Mouse (Mus musculus) MEL (cell line): ENCODE results near the gene Ankrd54. TPM values are rescaled to one million over a fixed set of nuclear protein-coding genes. Genes with fewer than 3 reads are reported as not detected.
A peak's percentile ranks its signal among the peaks of the same experiment; 100 is the strongest.

ENCODE experiments used
- DNase-seq: peaks from one replicate; pipeline ENCODE4 v3.0.0; 2011; ENCODE audit warnings: low read depth, low spot score
- H3K27ac ChIP-seq: 2 replicates; pipeline ENCODE4 v1.5.1; 2012; ENCODE audit warnings: low read depth, mild to moderate bottlenecking, control low read depth, low read length, moderate library complexity; ENCODE audit not compliant: control insufficient read depth
- H3K27me3 ChIP-seq, 2 experiments: fragments of 150-350 bp in 1 of 2; sonication (generic) in 1 of 2; 2 replicates each; pipeline ENCODE4 v1.6.1; 2012; ENCODE audit warnings: low read length in 2 of 2, mild to moderate bottlenecking in 2 of 2, improper control_type of control experiment in 1 of 2, moderate library complexity in 1 of 2; ENCODE audit not compliant: insufficient read depth in 2 of 2, control insufficient read depth in 1 of 2
- H3K36me3 ChIP-seq, 2 experiments: 2 replicates each; pipeline ENCODE4 v1.6.1; 2012 to 2014; ENCODE audit warnings: low read length in 2 of 2, improper control_type of control experiment in 1 of 2, inconsistent platforms in 1 of 2, mild to moderate bottlenecking in 1 of 2; ENCODE audit not compliant: insufficient read depth in 2 of 2, control insufficient read depth in 1 of 2
- H3K4me1 ChIP-seq, 2 experiments: fragments of 150-350 bp in 1 of 2; sonication (generic) in 1 of 2; 2 replicates each; pipeline ENCODE4 v1.6.1; 2012; ENCODE audit warnings: low read length in 2 of 2, improper control_type of control experiment in 1 of 2, mild to moderate bottlenecking in 1 of 2; ENCODE audit not compliant: insufficient read depth in 2 of 2, control insufficient read depth in 1 of 2
- H3K4me3 ChIP-seq, 2 experiments: fragments of 150-350 bp in 1 of 2; sonication (generic) in 1 of 2; 2 replicates each; pipeline ENCODE4 v1.5.1; 2012; ENCODE audit warnings: low read depth in 2 of 2, low read length in 2 of 2, mild to moderate bottlenecking in 2 of 2, moderate library complexity in 2 of 2, control low read depth in 1 of 2, improper control_type of control experiment in 1 of 2; ENCODE audit not compliant: control insufficient read depth in 1 of 2, insufficient read depth in 1 of 2
- H3K79me2 ChIP-seq: 2 replicates; pipeline ENCODE4 v1.6.1; 2012; ENCODE audit warnings: mild to moderate bottlenecking, low read length, moderate library complexity; ENCODE audit not compliant: control insufficient read depth, poor library complexity, insufficient read depth
- H3K9ac ChIP-seq: 2 replicates; pipeline ENCODE4 v1.6.1; 2012; ENCODE audit warnings: low read depth, mild to moderate bottlenecking, control low read depth, low read length, moderate library complexity; ENCODE audit not compliant: control insufficient read depth, poor library complexity, severe bottlenecking
- H3K9me3 ChIP-seq: fragments of 150-350 bp; sonication (generic); replicated peaks from 2 replicates; pipeline ENCODE4 v1.6.1; 2012; ENCODE audit warnings: mild to moderate bottlenecking, low read length, improper control_type of control experiment, moderate library complexity; ENCODE audit not compliant: insufficient read depth
- CTCF ChIP-seq, 3 experiments: IDR thresholded peaks in 2 of 3; conservative IDR thresholded peaks in 1 of 3; 2 replicates each; pipeline ENCODE4 v1.5.1; 2011 to 2012; ENCODE audit warnings: low read length in 3 of 3, low read depth in 2 of 3, mild to moderate bottlenecking in 2 of 3, improper control_type of control experiment in 1 of 3, inconsistent platforms in 1 of 3, mixed read lengths in 1 of 3, moderate library complexity in 1 of 3; ENCODE audit not compliant: control insufficient read depth in 1 of 3, insufficient read depth in 1 of 3, poor library complexity in 1 of 3, severe bottlenecking in 1 of 3
- ELF1 ChIP-seq: IDR thresholded peaks from 2 replicates; pipeline ENCODE4 v1.6.1; 2014; ENCODE audit warnings: low read depth, mild to moderate bottlenecking, inconsistent platforms, low read length, improper control_type of control experiment, moderate library complexity
- KAT2A ChIP-seq: conservative IDR thresholded peaks from 2 replicates; pipeline ENCODE4 v1.6.1; 2012; ENCODE audit warnings: low read depth, low read length, improper control_type of control experiment, inconsistent platforms
- MAFK ChIP-seq: IDR thresholded peaks from 2 replicates; pipeline ENCODE4 v1.6.1; 2011; ENCODE audit warnings: low read depth, mild to moderate bottlenecking, low read length, improper control_type of control experiment, borderline replicate concordance
- MAX ChIP-seq: IDR thresholded peaks from 2 replicates; pipeline ENCODE4 v1.6.1; 2011; ENCODE audit warnings: low read length, improper control_type of control experiment
- MYC ChIP-seq: IDR thresholded peaks from 2 replicates; pipeline ENCODE4 v1.6.1; 2011; ENCODE audit warnings: low read depth, mild to moderate bottlenecking, low read length, improper control_type of control experiment, moderate library complexity
- NELFE ChIP-seq: IDR thresholded peaks from 2 replicates; pipeline ENCODE4 v1.6.1; 2011; ENCODE audit warnings: low read depth, low read length, improper control_type of control experiment
- NRF1 ChIP-seq: IDR thresholded peaks from 2 replicates; pipeline ENCODE4 v1.6.1; 2014; ENCODE audit warnings: low read depth, mild to moderate bottlenecking, inconsistent platforms, low read length, improper control_type of control experiment, moderate library complexity; ENCODE audit not compliant: poor library complexity, insufficient read depth, severe bottlenecking
- POLR2A ChIP-seq, 2 experiments: IDR thresholded peaks; 2 replicates each; pipeline ENCODE4 v1.6.1; 2011 to 2012; ENCODE audit warnings: low read length in 2 of 2, mild to moderate bottlenecking in 2 of 2, control low read depth in 1 of 2, improper control_type of control experiment in 1 of 2, low read depth in 1 of 2, moderate library complexity in 1 of 2; ENCODE audit not compliant: control insufficient read depth in 1 of 2, insufficient read depth in 1 of 2, poor library complexity in 1 of 2
- RAD21 ChIP-seq: IDR thresholded peaks from 2 replicates; pipeline ENCODE4 v1.6.1; 2011; ENCODE audit warnings: mild to moderate bottlenecking, low read depth, low read length, improper control_type of control experiment
- RCOR1 ChIP-seq: IDR thresholded peaks from 2 replicates; pipeline ENCODE4 v1.6.1; 2012; ENCODE audit warnings: low read depth, mild to moderate bottlenecking, inconsistent platforms, low read length, improper control_type of control experiment
- SMC3 ChIP-seq: IDR thresholded peaks from 2 replicates; pipeline ENCODE4 v1.6.1; 2011; ENCODE audit warnings: low read depth, low read length, improper control_type of control experiment
- TAL1 ChIP-seq: IDR thresholded peaks from 2 replicates; pipeline ENCODE4 v1.6.1; 2012; ENCODE audit warnings: mild to moderate bottlenecking, inconsistent platforms, low read length, moderate library complexity, mixed read lengths
- TBP ChIP-seq: IDR thresholded peaks from 2 replicates; pipeline ENCODE4 v1.8.0; 2011; ENCODE audit warnings: low read depth, low read length, improper control_type of control experiment
- USF2 ChIP-seq, 2 experiments: IDR thresholded peaks; 2 replicates each; pipeline ENCODE4 v1.6.1; 2011 to 2012; ENCODE audit warnings: improper control_type of control experiment in 2 of 2, low read length in 2 of 2, borderline replicate concordance in 1 of 2, inconsistent platforms in 1 of 2, low read depth in 1 of 2, mild to moderate bottlenecking in 1 of 2; ENCODE audit not compliant: insufficient read depth in 1 of 2
- ZMIZ1 ChIP-seq: IDR thresholded peaks from 2 replicates; pipeline ENCODE4 v1.6.1; 2012; ENCODE audit warnings: low read depth, mild to moderate bottlenecking, inconsistent platforms, low read length, improper control_type of control experiment, moderate library complexity
- ZNF384 ChIP-seq: IDR thresholded peaks from 2 replicates; pipeline ENCODE4 v1.6.1; 2012; ENCODE audit warnings: low read depth, mild to moderate bottlenecking, inconsistent platforms, low read length, improper control_type of control experiment
- polyA plus RNA-seq, 2 experiments: library from polyadenylated mRNA; stranded (reverse) in 1 of 2; unstranded in 1 of 2; fragments of >175 nt in 1 of 2; fragments of >200 nt in 1 of 2; gene quantifications; 2 replicates each; pipeline versions ENCODE4 v1.2.1 to v1.2.4; 2012; ENCODE audit warnings: low replicate concordance in 2 of 2, low read depth in 1 of 2; ENCODE audit not compliant: insufficient read length in 2 of 2, insufficient read depth in 1 of 2, missing spikeins in 1 of 2
- total RNA-seq: library from RNA; depleted of rRNA; stranded (reverse); fragments of 300-350 nt; gene quantifications from 2 replicates; pipeline ENCODE4 v1.2.3, GENCODE M21; 2012

The Ankrd54 gene
- total and polyA plus RNA-seq, 3 experiments = 42.3 to 62.2 TPM; not detected in 1

DNA sequence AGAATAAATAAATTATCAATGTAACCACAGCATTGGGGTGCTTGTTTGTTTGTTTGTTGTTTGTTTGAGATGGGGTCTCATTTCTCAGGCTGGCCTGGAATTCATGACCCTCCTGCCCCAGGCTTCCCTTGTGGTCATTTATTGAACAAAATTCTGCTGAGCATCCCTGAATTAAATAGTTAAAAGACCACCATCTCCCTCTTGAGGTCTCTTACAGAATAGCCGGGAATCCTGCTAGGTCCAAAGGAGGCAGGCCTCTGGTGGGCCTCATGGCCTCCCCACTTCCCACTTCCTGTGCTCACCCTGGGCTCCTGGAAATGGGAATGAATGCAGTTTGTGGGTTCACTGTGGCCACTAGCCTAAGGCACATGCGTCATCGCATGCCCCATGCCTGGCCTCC, 43.8 kb downstream of the Ankrd54 start:
- no peaks in the 10 kb centered on the region for H3K4me1 ChIP-seq
- no peaks in the 10 kb centered on the region for H3K9me3 ChIP-seq
- H3K27me3 ChIP-seq = no peaks in the 10 kb centered on the region
- no peaks in the 10 kb centered on the region for H3K79me2 ChIP-seq
- TF ChIP-seq ZNF384 (no peak), CTCF (IDR thresholded peaks at IDR 0.05 in 2 of 3, conservative IDR thresholded peaks at IDR 0.05 in 1 of 3; ENCODE audit: control insufficient read depth in 1 of 3, insufficient read depth in 1 of 3, low read depth in 2 of 3, low read length in 3 of 3, poor library complexity in 1 of 3, severe bottlenecking in 1 of 3) (peak in 1 of 3 experiments; percentile 6; a peak in 1 of 6 replicates), RAD21 (peak; percentile 6), SMC3 (0 out of 2 replicates have a peak, but pooled peaks have one; percentile 8)
- H3K27ac ChIP-seq = no peak overlapping the region
- no peak overlapping the region for H3K4me3 ChIP-seq
- H3K36me3 ChIP-seq = no peaks in the 10 kb centered on the region
- DNase-seq = no peak
- no peak overlapping the region for H3K9ac ChIP-seq

DNA sequence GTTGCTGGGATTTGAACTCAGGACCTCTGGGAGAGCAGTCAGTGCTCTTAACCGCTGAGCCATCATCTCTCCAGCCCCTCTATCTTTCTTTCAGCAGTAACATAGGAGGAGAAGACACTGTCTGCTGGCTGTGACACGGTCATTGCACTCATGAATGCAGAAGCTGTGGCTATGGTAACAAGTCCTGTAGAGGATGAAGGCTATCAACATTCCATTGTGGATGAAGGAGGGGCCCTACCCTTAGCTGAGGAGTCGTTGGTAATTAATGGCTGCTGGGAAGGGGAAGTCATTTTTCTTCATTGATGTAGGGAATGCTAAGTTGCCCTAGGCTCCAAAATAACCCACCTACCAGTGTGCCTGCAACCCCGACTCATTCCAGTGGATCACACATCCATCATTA, 44.5 kb downstream of the Ankrd54 start:
- Histone ChIP-seq H3K27me3 (no peaks in the 10 kb centered on the region), H3K4me1 (no peaks in the 10 kb centered on the region), H3K36me3 (no peaks in the 10 kb centered on the region), H3K27ac (no peak overlapping the region), H3K4me3 (no peak overlapping the region), H3K9me3 (no peaks in the 10 kb centered on the region), H3K79me2 (no peaks in the 10 kb centered on the region), H3K9ac (no peak overlapping the region)
- no peak for TF ChIP-seq POLR2A (IDR thresholded peaks at IDR 0.05; ENCODE audit: control insufficient read depth in 1 of 2, insufficient read depth in 1 of 2, low read depth in 1 of 2, low read length in 2 of 2, poor library complexity in 1 of 2)
- no peak for TF ChIP-seq MYC
- no peak for TF ChIP-seq NRF1
- no peak for TF ChIP-seq MAFK
- no peak for TF ChIP-seq TAL1
- no peak for TF ChIP-seq SMC3
- TF ChIP-seq USF2 (IDR thresholded peaks at IDR 0.05; ENCODE audit: borderline replicate concordance in 1 of 2, insufficient read depth in 1 of 2, low read depth in 1 of 2, low read length in 2 of 2) = no peak
- no peak for TF ChIP-seq NELFE
- TF ChIP-seq TBP = no peak
- no peak for TF ChIP-seq RCOR1
- no peak for TF ChIP-seq KAT2A
- no peak for TF ChIP-seq ELF1
- no peak for TF ChIP-seq ZNF384
- no peak for TF ChIP-seq MAX
- no peak for TF ChIP-seq ZMIZ1
- DNase-seq = no peak
